Mouse (Mus musculus) yolk sac, embryonic 10.5 days (tissue): ENCODE data around the gene Ddah1.

Source experiments
- DNase-seq: peaks from one replicate; pipeline ENCODE4 v3.0.0-alpha.2; 2017; ENCODE audit warnings: low spot score

Gene Ddah1

DNA sequence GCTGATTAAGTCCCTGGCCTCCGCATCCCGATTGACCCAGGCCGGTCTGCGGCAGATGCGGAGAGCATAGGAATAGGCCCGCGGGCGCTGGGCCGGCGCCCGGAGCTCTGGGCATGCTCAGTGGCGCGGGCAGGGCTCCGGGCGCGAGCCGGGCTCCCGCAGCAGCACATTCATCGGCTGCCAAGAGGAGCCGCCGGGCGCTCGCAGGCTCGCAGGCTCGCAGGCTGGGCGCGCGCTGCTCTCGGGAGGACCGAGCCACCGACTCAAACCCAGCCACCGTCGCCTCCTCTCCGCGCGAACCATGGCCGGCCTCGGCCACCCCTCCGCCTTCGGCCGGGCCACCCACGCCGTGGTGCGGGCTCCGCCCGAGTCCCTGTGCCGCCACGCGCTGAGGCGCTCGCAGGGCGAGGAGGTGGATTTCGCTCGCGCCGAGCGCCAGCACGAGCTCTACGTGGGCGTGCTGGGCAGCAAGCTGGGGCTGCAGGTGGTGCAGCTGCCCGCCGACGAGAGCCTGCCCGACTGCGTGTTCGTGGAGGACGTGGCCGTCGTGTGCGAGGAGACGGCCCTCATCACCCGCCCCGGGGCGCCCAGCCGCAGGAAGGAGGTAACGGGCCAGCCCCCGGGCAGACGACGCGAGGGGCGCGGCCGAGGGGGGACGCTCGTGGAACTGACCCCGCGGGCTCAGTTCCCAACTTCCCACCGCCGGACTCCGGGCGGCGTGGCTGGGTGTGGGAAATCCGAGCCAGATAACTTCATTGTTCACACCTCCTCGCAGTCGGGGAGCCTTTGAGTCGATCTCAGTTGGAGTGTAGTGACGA is at the start of gene Ddah1:
Gene Ddah1, plus strand, starts transcription at position 115 of the 818 bp plus-strand sequence.
- peak; percentile 74 for DNase-seq

DNA sequence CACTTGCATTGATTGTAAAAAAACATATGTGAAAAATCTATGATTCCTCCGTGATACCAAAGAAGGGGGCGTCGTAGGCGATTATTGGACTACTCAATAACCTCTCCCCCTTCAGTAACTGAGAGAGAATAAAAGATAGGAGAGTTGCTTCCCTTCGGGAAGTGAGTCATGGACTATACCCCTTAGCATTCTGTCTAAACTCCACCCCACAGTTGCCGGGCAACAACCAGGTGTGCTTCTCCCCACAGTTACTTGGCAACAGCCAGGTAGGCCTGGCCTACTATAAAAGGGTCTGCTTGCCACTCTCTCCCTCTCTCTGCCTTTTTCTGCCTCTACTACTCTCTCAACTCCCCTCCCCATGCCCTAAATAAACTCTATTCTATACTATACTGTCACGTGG is 42.6 kb upstream of the Ddah1 start:
- DNase-seq, result no peak

DNA sequence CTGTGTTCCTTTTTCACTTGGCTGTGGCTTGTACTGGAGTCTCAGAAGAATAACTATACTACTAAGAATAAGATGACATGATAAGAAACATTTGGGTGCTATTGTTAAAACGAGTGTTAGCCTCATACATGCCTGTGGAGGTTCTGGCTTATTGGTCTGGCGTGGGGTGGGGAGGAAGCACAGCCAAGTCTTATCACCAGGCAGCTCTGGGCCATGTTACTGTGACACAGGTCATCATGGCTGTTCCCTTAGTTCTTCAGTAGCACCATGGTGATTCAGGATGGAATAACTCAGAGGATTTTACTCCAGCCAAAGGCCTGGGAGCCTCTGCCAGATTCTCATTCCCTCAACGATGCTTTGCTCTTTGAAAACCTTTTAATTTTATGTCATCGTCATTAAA is 38.8 kb upstream of the Ddah1 start:
- DNase-seq, result no peak

DNA sequence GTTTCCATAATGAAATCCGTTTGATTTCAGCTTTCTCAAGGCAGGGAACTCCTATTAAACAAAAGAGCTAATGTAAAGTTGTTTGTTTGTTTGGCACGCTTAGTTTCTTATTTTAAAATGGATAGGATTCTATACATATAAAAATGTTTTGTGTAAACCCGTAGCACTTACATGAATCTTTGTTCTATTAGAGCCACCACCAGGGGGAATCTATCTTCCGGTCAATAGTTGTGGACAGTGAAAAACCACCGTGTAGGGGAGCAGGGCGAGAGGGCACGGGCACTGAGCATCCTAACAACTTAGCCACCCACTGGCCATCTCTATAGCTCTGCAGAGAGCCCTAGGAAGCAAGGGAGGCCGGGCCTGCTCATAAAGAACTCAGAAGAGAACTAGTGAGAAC is 33.4 kb upstream of the Ddah1 start:
- no peak for DNase-seq

DNA sequence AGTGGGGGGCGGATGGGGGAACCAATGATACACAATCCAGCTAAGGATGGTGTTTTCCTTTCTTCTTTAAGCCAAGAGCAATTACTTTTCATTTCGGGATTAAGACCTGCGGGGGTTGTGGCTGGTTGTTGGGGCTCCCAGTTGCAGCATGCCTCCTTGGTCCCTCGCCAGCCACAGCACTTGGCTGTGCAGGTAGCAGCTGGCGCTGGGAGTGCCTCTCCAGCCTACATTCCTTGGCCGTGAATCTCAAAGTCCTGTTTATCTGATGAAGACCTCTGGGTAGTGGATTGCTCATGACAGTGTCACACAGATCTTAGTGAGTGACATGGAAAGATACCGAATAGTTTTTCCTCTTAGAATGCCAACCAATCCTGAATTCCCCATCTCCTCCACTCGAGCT is 30.1 kb upstream of the Ddah1 start:
- no peak for DNase-seq

DNA sequence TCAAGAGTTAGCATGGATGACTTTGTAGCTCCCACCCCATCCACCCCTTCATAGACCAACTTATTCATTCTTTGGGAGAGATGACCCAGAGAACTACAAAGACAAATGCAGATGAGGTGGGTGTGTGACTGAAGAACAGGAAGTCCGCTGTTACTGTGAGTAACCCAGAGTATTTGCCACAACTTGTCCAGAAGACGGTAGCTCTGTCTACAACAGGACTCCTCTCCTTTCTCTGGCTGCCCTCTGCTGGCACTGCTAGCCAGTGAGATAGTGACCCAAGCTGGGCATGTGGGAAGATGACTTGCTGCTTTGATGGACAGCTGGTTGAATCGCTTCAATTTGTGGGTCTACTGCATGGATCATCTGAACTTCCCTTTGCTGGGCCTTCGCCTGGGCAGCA is 28.9 kb upstream of the Ddah1 start:
- no peak for DNase-seq

DNA sequence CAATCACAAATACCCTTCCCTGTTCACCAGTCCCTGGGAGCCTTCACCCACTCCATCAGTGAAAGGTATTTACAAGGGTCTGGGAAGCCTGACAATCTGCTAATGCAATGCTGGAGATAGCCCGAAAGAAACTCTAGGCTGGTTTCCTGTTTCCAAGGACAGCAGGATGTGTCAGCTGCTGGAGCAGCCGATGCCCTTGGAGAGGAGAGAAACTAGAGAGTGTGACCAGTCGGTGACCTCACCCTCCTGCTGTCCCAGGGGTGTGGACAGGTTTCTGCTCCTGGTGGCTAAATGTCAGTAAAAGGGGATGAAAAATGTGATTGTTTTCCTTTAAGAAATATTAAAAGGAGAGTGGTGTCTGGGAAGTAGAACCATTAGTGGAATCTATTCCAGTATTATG is 28.4 kb upstream of the Ddah1 start:
- no peak for DNase-seq

DNA sequence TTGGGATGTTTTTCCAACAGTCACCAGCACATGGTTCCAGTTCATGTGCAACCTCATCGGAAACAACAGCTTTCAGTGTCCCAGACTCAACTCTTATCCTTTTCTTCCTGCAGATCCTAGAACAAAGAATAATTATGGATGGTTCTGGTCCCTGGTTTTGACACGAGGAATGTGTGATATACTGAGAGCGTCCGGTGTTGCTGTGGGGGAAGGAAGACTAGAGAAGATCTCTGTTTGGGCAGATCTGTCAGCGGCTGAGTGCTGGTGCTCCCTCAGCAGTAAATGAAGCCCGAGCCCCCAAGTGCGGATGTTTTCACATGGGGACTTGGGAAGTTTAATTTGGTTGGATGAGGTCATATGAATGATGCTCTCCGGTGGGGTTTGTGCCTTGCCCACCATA is 23.6 kb upstream of the Ddah1 start:
- DNase-seq, result no peak

DNA sequence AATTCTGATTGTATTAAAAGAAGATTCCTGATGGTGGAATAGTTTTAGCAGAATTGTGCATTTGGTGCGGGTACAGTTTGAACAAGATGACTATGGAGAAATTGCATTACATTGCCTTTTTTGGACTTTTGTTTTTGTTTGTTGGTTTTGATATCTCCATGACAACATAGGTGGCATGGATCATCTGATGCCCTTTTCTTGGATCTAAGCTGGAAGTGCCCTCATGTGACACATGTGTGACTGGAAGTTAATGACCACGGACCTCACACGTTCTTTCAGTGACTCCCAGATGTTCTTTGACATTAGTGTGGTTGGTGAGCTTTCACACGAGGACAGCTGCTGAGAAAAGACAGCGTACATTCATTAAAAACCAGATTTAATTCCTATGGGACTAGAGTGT is 21.9 kb upstream of the Ddah1 start:
- no peak for DNase-seq

DNA sequence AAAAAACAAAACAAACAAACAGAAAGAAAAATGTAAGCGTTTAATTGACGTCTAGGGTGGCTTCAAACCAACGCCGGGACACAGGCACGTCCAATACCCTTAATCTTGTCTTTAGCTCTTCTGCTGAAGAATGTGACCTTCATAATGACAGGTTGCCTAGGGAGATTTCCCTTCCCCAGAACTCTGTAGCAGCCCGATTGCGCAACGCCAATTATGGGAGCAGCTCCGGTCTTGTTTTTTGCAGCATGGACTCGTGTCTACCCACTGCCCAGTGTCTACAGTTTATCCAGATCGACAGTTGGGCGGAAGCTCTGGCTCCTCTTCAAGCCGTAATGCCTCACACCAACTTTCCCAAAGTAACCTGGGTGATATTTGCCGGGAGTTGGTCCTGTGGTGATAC is 19.8 kb upstream of the Ddah1 start:
- DNase-seq, result peak; percentile 52

DNA sequence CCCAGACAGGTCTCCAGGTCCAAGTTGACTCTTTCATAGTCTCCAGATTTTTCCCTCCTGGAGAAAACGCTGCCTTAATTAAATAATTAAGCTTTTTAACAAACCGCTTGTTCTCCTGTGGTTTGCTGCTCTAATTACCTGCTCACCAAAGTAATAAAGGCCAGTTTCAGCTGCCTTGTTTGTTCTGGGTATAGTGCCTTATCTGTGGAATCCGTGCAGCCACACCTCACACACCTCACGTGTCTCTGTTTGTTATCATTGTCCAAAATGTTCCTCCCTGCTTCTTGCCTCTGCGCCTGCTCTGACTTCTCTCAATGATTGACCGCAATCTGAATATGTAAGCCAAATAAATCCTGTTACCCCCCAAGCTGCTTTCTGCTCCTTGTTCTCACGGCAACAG is 18.6 kb upstream of the Ddah1 start:
- DNase-seq, result peak; percentile 49

DNA sequence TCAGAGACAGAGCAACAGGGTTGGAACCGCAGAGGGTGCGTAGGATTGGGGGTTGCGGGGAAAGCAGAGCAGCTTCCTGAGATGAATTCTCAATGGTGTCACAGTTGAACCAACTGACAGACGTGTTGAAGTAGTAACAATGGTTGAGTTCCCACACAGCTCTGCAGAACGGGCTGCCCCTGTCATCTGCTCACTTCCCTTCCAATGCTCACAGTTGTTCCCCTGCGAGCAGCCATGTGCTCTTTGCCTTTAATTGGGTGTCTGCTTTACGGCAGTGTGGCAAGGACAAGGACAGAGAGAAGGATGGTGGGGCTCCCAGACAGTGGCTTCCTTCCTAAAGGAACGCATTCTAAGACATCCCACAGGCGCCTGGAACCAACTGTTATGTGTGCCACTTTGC is 15.4 kb upstream of the Ddah1 start:
- no peak for DNase-seq

DNA sequence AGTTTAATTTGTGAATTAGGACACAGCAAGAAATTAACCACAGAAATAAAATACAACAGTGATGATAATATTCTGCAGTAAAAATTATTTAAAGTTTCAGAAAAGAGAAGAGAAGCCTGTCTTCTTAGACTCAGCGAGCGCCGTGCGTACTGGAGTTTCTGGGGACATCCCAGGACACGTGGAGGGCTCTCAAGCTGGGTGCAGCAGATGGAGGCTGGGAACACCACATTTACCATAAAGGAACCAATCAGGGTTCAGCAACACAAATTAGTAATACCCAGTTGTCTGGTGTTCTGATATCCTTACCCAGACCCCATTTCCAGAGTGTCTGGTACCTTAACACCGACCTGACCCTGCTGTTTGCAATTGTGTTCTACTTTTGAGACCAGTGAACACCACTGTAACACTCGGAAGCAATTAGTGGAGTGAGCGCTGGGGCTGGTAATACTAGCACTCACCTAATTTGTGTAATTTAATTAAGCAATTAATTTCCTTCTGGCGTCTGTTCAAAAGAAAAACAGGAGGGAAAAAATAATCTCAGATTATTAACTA is 14.9 kb upstream of the Ddah1 start:
- DNase-seq, result no peak

DNA sequence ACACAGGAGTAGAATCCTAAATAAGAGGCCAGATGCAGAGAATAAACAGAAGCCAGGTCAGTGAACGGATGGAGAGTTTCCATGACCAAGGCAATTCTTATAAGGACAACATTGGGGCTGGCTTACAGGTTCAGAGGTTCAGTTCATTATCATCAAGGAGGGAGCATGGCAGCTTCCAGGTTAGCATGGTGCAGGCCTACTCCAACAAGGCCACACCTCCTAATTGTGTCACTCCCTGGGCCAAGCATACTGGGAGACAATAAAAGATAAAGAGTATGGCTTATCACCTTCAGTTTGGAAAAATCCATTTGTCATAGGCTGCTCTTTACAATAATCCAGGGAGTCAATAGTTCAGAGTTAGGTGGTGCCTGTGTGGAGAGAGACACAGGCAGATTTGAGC is 9.8 kb upstream of the Ddah1 start:
- DNase-seq, result no peak

DNA sequence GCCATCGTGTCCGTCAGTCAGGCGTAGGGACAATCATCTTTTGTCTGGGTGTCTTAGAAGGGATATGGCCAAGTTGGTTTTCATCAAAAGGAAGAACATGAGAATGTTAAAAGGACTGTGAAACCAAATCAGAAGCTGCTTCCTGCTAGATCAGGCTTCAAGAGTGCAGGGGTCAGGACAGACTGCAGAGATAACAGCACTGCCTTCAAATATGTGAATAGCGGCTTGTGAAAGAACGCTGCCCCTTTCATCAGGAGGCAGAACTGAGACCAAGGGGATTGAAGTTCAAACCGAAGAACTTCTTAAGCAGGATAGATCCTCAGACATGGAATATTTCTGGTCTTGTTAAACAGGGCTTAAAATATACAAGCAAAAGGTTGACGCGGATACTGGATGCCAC is 2.0 kb upstream of the Ddah1 start:
- peak; percentile 55 for DNase-seq

DNA sequence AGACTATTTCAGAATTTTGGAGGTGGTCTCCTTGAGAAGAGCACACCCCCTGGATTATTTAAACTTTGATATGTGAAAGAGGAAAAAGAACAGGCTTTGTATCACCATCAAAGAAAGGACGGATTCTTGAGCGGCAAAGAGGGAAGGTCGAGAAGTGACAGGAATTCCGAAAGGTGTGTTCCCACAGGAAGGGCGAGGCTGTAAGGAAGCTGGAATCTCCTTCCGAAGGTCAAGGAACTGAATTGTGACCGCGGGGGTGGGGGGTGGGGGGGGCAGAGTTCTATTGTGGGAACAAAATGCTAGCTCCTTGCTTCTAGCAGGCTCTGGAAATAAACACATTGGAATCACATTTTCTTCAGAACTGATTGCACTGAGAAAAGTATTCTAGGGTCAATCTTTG is 1.3 kb upstream of the Ddah1 start:
- peak; percentile 59 for DNase-seq

DNA sequence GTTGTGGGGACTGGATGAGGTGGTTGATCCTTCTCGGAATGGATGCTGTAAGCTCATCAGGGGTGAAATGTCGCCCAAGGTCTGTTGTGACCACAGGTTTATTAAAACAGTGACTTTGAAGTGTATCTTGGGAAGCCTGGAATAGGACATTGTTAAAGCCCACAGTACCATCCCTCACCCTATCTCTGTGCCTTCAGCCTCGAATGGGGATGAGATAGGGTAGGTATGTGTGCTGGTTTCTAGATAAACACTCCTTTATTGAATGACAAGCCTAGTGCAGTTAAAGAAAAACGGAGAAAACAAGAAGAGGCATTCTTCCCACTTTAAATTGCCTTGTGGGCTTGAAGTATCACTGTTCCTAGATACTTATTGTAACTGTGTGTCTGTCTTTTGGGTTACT is 631 bp upstream of the Ddah1 start:
- DNase-seq, result no peak

DNA sequence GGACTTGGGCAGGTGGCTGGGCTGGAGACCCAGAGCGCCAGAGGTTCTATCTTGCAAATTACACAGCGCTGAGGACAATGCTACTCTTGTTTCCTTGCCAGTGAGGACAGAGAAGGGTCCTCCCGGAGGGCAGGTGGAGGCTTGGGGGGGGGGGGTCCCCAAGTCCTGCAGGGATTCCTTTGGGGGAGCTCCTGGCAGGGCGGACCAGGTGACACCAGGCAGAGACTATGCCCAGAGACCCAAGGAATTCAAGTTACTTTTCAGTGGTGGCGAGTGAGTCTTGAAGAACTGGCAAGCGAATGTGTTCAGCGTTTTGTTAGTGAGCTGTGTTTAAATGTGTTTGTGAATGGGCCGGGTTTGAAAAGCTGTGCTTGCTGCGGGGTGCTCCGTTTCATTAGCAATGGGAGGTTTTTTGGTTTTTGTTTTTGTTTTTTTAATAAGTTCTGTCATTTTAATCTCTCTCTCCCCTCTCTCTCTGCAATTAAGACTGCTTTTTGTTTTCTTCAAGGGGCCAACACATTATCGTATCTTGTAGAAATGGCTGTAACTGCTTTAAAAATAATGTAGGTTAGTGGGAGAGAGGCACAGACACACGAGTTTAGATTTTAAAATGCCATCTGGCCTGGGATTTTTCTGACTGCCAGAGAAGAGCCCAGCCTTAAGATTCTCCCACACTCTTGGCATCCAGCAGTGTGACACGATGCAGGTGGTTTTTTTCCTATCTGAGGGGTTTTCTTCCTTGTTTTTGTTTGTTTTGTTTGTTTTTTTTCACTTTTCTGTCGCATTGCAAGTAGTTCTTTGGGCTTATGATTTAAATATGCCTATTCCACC is 1.1 kb downstream of the Ddah1 start:
- no peak for DNase-seq

DNA sequence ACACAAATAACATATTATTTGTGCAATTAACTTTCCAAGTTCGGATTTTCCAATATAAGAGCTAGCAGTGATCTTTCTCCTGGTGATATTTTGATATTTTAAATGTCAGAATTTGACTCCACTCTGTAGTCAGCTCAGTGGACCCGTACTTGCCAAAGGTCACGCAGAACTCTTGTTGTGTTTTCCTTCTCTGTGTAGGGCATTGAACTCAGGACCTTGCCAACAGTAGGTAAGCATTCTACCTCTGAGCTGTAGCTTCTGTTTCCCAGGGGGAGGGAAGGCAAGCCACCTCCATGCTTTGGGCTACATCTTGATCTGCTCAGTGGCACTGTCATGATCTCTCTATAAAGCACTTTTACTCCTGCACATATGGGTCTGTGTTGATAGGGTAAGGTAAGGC is 2.1 kb downstream of the Ddah1 start:
- DNase-seq, result no peak

DNA sequence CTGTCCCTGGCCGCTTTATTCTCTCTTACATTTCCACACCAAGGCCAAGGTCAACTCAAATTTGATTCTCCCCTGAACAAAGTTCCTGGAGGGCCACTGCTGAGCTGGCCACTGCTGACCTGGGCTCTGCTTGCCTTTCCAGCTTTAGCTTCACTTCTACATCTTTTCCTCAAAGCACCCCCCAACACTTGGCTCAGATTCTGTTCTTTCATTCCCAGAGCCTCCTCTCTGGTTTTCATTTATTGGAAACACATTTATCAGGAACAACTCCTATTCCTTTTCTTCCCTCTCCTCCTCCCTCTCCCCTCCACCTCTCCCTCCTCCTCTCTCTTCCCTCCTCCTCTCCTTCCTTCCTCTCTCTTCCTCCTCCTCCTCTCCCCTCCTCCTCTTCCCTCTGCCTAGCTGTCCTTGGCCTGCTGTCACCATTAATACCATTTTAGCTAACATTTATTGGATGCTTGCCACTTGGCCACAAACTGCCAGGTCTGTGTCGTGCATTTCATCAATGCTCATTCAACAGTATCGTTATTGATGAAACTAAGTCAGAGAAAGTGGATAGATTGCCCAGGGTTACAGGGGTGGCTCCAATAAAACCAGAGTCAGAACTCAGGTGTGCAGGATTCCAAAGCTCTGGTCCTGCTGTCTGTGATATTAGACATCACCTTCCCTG is 3.2 kb downstream of the Ddah1 start:
- DNase-seq, result no peak

DNA sequence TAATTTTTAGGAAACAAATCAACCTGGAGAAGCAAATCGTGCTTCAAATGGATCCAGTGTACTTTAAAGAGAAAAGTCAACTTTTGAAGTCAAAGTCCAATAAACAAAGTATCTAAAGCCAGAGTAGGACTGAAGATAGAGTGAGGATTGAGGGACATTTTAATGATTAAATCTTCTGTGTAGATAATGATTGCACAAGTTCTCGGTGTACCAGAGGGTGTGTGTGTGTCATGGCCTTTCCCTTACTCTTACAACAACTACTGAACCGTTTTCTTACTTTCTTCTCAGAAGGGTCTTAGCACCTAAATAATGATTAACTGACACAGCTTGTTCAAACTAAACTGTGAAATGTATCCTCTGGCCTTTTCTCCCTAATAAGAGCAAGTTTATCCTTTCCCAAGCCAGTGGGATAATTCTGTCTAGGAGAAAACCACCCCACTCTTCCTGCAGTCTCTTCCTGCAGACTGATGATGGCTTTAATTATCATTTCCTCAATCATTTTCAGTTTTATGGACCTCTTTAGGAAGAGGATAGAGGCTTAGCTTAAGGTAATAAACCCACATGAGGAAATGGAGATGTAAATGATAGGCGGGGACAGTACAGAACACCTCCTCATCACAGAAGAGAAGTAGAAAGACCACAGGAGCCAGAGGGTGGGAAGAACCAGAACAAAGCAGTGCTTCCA is 4.6 kb downstream of the Ddah1 start:
- DNase-seq, result peak; percentile 47

DNA sequence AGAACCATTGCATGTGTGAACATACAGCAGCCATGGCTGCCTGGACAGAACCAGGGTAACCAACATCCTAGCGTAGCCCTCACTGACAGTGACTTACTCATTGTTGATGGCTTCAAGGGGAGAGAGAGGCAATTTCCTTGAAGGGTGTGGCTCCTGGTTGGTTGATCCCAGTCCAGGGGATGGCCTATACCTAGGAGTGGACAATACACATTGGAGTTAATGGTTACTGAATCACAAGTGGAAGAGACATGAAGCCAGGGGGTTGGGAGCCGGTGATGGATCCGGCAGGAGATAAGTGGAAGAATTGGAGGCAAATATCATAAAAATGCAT is 5.1 kb downstream of the Ddah1 start:
- DNase-seq, result peak; percentile 56
